Mouse (Mus musculus) neutrophil, adult 83 days (primary cell): ENCODE results near the gene Frmd5. TPM values are rescaled to one million over a fixed set of nuclear protein-coding genes. Genes with fewer than 3 reads are reported as not detected.

Experiments used
- total RNA-seq, 2 experiments: library from RNA; stranded (reverse); gene quantifications; one replicate each; pipeline ENCODE4 v1.2.4; 2023

Gene Frmd5
- not detected for total RNA-seq

DNA sequence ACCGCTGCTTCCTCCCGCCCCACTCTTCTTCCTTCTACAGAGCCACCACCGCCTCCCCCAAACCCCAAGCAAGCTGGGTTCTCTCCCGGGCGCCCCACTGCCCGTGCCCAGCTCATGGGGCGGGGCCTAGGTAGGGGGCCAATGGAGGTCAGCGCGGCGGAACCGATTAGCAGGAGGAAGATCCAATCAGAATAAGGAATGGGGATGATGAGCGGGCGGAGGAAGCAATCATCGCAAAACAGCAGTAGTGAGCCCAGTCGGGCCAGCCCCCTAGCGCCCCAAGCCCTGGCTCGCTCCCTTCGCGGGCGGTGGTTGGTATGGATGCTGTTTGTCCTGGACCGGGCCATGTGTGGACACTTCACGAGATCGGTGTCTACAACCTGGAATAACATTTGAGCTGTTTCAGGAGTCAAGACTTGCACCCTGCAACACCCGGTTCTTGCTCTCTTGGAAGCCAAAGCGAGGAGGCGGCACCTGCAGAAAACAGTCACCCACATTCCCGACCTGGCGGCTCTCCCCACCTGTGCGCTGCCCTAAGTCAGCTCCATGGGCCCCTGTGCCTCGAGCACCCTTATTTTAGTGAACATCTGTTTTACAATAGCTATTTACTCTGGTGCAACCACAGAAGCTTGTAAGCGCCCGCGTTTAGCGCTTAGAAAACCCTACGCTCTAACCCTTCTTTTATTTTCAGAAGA, at the start of gene Frmd5:
Gene Frmd5, minus strand, starts transcription at position 129 of the 695 bp plus-strand sequence.

GRCm38 (mm10) chr2:121505942-121506882, 300.7 kb downstream of the Frmd5 start, which contains the start of the genes Mfap1a and Wdr76:
Gene Mfap1a, minus strand, starts transcription at chr2:121506665.
Gene Wdr76, plus strand, starts transcription at chr2:121506723.

Other genes with a start within 250 kb of the Frmd5 start
- under 1 TPM; 0.55 to 0.88 TPM for gene Casc4, start 59.9 kb upstream of the Frmd5 start, total RNA-seq
- gene Ctdspl2, start 148.9 kb upstream of the Frmd5 start, total RNA-seq: 10 to 100 TPM; 27.4 to 28.5 TPM
- under 1 TPM in 1 of 2 experiments, not detected in 1; 0.20 TPM for gene Mageb3, start 149.0 kb upstream of the Frmd5 start, total RNA-seq
- 10 to 100 TPM; 18.4 to 20.3 TPM for gene Eif3j1, start 221.5 kb upstream of the Frmd5 start, total RNA-seq